Mouse (Mus musculus) kidney, postnatal 0 days (tissue): Measurements from ENCODE around the gene Tnfrsf1a. TPM values are rescaled to one million over a fixed set of nuclear protein-coding genes. Genes with fewer than 3 reads are reported as not detected.
A peak's percentile ranks its signal among the peaks of the same experiment; 100 is the strongest.

Experiments
- ATAC-seq: fragments of 200-750 bp; cut with Nextera tagmentation; replicated peaks from 2 replicates; pipeline ENCODE4 v1.8.0; 2017; ENCODE audit warnings: low read depth, moderate number of reproducible peaks, moderate TSS enrichment, moderate library complexity; ENCODE audit not compliant: low FRiP score
- DNase-seq: peaks from one replicate; pipeline ENCODE4 v3.0.0-alpha.2; 2016; ENCODE audit warnings: low spot score
- H3K27ac ChIP-seq: fragments of 300-500 bp; sonication (generic); 2 replicates; pipeline ENCODE4 v1.5.1; 2014; ENCODE audit warnings: mild to moderate bottlenecking
- H3K27me3 ChIP-seq: fragments of 300-500 bp; sonication (generic); 2 replicates; pipeline ENCODE4 v1.6.1; 2014; ENCODE audit warnings: low read length, mixed read lengths; ENCODE audit not compliant: insufficient read depth
- H3K36me3 ChIP-seq: fragments of 300-500 bp; sonication (generic); 2 replicates; pipeline ENCODE4 v1.6.1; 2014; ENCODE audit warnings: low read length, mixed read lengths; ENCODE audit not compliant: insufficient read depth
- H3K4me1 ChIP-seq: fragments of 300-500 bp; sonication (generic); replicated peaks from 2 replicates; pipeline ENCODE4 v1.6.1; 2014; ENCODE audit warnings: antibody characterized with exemption, low read length, mixed read lengths; ENCODE audit not compliant: insufficient read depth
- H3K4me2 ChIP-seq: fragments of 300-500 bp; sonication (generic); 2 replicates; pipeline ENCODE4 v1.6.1; 2014; ENCODE audit warnings: mild to moderate bottlenecking, low read length, moderate library complexity, mixed read lengths
- H3K4me3 ChIP-seq: fragments of 300-500 bp; sonication (generic); replicated peaks from 2 replicates; pipeline ENCODE4 v1.5.1; 2014; ENCODE audit warnings: low read depth, low read length
- H3K9ac ChIP-seq: fragments of 300-500 bp; sonication (generic); 2 replicates; pipeline ENCODE4 v1.6.1; 2014; ENCODE audit warnings: low read depth, low read length
- H3K9me3 ChIP-seq: fragments of 300-500 bp; sonication (generic); replicated peaks from 2 replicates; pipeline ENCODE4 v1.6.1; 2016; ENCODE audit warnings: low read length, inconsistent platforms, mixed read lengths
- CTCF ChIP-seq: IDR thresholded peaks from 2 replicates; pipeline ENCODE4 v1.5.1; 2016; ENCODE audit warnings: antibody characterized with exemption, low read depth, mild to moderate bottlenecking, moderate library complexity
- WGBS: fragments of 180-500 bp; shearing (Covaris S2); extraction: QIAGEN DNeasy Blood & Tissue Kit; methylation state at CpG from one replicate; pipeline ENCODE4 v1.1.7; 2014; 5-methylcytosine and 5-hydroxymethylcytosine counted together
- polyA plus RNA-seq: library from polyadenylated mRNA; unstranded; fragments of >200 nt; fragmentation: Nextera tagmentation; extraction: Ambion mirVana; gene quantifications from 2 replicates; pipeline ENCODE4 v1.2.1, GENCODE M21; 2015

Gene Tnfrsf1a
- polyA plus RNA-seq, 1 experiment from 2014 or later = 77.9 TPM

DNA sequence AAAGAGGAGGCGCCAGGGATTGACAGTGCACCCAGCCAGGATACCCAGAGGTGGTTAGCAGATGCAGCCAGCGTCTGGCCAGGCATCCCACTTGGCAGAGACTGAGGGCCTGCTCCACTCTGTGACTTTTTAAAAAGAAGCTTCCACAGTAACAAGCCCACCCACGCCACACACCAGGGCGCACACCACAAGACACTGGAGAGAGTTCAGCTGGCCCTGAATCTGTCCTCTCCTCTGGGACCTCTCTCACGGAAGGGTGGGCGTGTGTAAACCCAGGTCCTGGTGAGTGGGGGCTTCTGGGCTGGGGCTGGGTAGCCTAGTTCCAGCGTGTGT, 35.0 kb upstream of the Tnfrsf1a start:
- Histone ChIP-seq H3K4me1 (peaks cover 21% of the 10 kb centered on the region; the same call in 1 of the 2 replicates), H3K27me3 (no peaks in the 10 kb centered on the region), H3K9ac (peak overlapping the region; percentile 92), H3K36me3 (peaks cover 7% of the 10 kb centered on the region), H3K4me2 (peak overlapping the region; percentile 84), H3K4me3 (peak overlapping the region; percentile 62), H3K9me3 (no peaks in the 10 kb centered on the region), H3K27ac (peak overlapping the region; percentile 89)
- DNase-seq = no peak
- 32% methylated on average over 7 of the region's 7 CpGs for WGBS
- no peak for TF ChIP-seq CTCF
- ATAC-seq = peak; percentile 18; the same call in 1 of the 2 replicates

- peak overlapping the region; percentile 89; the same call in 1 of the 2 replicates for H3K27ac ChIP-seq
- no peak for TF ChIP-seq CTCF
- no peak overlapping the region for H3K4me3 ChIP-seq
- H3K9me3 ChIP-seq = no peaks in the 10 kb centered on the region
- no peak for ATAC-seq
- no peak for DNase-seq
- no peak overlapping the region for H3K9ac ChIP-seq
- 0 out of 2 replicates have a peak, but pooled peaks cover 3% of the 10 kb centered on the region for H3K36me3 ChIP-seq
- H3K27me3 ChIP-seq = no peaks in the 10 kb centered on the region
- H3K4me1 ChIP-seq = peaks cover 21% of the 10 kb centered on the region; the same call in 1 of the 2 replicates
- 62% methylated on average over 6 of the region's 6 CpGs for WGBS
- H3K4me2 ChIP-seq = no peak overlapping the region
Measured at GRCm38 (mm10) chr6:125314746-125315145, 34.4 kb upstream of the Tnfrsf1a start.

DNA sequence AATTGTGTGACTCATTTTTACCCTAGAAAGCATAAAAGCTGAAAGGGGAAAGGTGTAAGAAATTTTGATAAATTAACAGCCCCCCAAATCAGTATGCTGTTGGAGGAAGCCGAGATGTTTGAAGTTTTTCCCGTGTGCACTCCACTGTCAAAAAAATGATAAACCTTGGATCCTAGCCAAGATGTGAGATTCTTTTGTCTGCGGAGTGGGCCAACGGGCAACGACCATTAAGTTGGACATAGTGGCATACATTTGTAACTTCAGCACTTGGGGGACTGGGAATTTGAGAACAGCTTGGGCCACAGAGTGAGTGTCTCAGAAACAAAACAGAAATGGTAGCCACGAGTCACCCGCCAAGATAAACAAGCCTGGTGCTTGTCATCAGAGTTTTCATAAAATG, 32.1 kb upstream of the Tnfrsf1a start:
- H3K9ac ChIP-seq = no peak overlapping the region
- H3K4me2 ChIP-seq = no peak overlapping the region
- no peaks in the 10 kb centered on the region for H3K36me3 ChIP-seq
- H3K4me1 ChIP-seq = peaks cover 16% of the 10 kb centered on the region; the same call in 1 of the 2 replicates
- no peak for DNase-seq
- no peak overlapping the region for H3K27ac ChIP-seq
- H3K9me3 ChIP-seq = no peaks in the 10 kb centered on the region
- 50% methylated on average over 7 of the region's 7 CpGs for WGBS
- ATAC-seq = no peak
- no peak overlapping the region for H3K4me3 ChIP-seq
- H3K27me3 ChIP-seq = no peaks in the 10 kb centered on the region
- TF ChIP-seq CTCF = no peak

GRCm38 (mm10) chr6:125318981-125319918, 29.9 kb upstream of the Tnfrsf1a start:
- Histone ChIP-seq H3K27ac (peak overlapping the region; percentile 74), H3K27me3 (no peaks in the 10 kb centered on the region), H3K9me3 (no peaks in the 10 kb centered on the region), H3K9ac (no peak overlapping the region), H3K4me2 (no peak overlapping the region), H3K36me3 (no peaks in the 10 kb centered on the region), H3K4me3 (no peak overlapping the region), H3K4me1 (peaks cover 5% of the 10 kb centered on the region; the same call in 1 of the 2 replicates)
- WGBS = 69% methylated on average over 15 of the region's 15 CpGs
- ATAC-seq = no peak
- no peak for TF ChIP-seq CTCF
- no peak for DNase-seq

- H3K9me3 ChIP-seq = no peaks in the 10 kb centered on the region
- H3K4me1 ChIP-seq = no peaks in the 10 kb centered on the region
- no peak overlapping the region for H3K4me3 ChIP-seq
- DNase-seq = no peak
- H3K4me2 ChIP-seq = no peak overlapping the region
- ATAC-seq = no peak
- H3K9ac ChIP-seq = no peak overlapping the region
- H3K27ac ChIP-seq = peak overlapping the region; percentile 74
- H3K36me3 ChIP-seq = no peaks in the 10 kb centered on the region
- no peak for TF ChIP-seq CTCF
- no peaks in the 10 kb centered on the region for H3K27me3 ChIP-seq
Measured at GRCm38 (mm10) chr6:125319919-125320296, 29.3 kb upstream of the Tnfrsf1a start.

DNA sequence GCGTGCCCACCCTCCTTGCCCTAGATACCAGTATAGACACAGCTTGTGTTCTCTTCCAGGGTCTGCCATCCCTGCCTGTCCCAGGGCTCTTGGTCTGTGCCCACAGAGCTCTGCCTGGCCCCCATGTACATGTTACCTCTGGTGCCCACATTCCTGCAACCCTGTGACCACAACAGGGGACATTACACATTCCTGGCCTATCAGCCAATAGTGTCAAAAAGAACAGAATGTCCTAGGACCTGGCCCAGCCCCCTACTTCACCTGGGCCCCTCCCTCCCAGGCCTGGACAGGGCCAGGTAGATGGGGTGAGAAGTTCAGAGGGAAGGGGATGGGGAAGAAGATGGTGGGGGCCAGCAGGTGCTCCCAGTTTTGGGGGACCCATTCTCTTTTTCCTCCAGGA, 28.8 kb upstream of the Tnfrsf1a start, which contains the start of gene Scnn1a:
Gene Scnn1a (plus strand): TSS at position 337 of the 400 bp plus-strand sequence.
- ATAC-seq = peak; percentile 73

More for the DNA sequence above, 28.8 kb upstream of the Tnfrsf1a start, which contains the start of gene Scnn1a:
- H3K27me3 ChIP-seq = no peaks in the 10 kb centered on the region
- no peaks in the 10 kb centered on the region for H3K4me1 ChIP-seq
- no peaks in the 10 kb centered on the region for H3K9me3 ChIP-seq
- DNase-seq = no peak
- no peak within 1 kb of the TSS for H3K9ac ChIP-seq
- peak within 1 kb of the TSS; percentile 80 for H3K27ac ChIP-seq
- peak within 1 kb of the TSS; percentile 19; the same call in 1 of the 2 replicates for H3K4me3 ChIP-seq
- 95% methylated on average over 1 of the region's 1 CpGs for WGBS
- H3K36me3 ChIP-seq = no peaks in the 10 kb centered on the region
- H3K4me2 ChIP-seq = peak within 1 kb of the TSS; percentile 30
- TF ChIP-seq CTCF = no peak
